Mouse (Mus musculus) forebrain, embryonic 14.5 days (tissue): ENCODE measurements around the gene Cebpe. TPM values are rescaled to one million over a fixed set of nuclear protein-coding genes. Genes with fewer than 3 reads are reported as not detected.
A peak's percentile ranks its signal among the peaks of the same experiment; 100 is the strongest.

Source experiments
- ATAC-seq: fragments of 200-750 bp; cut with Nextera tagmentation; 2 replicates; pipeline ENCODE4 v1.8.0; 2017; ENCODE audit warnings: mild to moderate bottlenecking, moderate library complexity
- DNase-seq: peaks from one replicate; pipeline ENCODE4 v3.0.0-alpha.2; 2015; ENCODE audit warnings: low spot score
- H3K27ac ChIP-seq: fragments of 300-500 bp; sonication (generic); 2 replicates; pipeline ENCODE4 v1.5.1; 2014; ENCODE audit warnings: low read depth, mild to moderate bottlenecking, control low read depth, low read length, moderate library complexity
- H3K27me3 ChIP-seq: fragments of 300-500 bp; sonication (generic); replicated peaks from 2 replicates; pipeline ENCODE4 v1.6.1; 2014; ENCODE audit warnings: low read length, control low read depth, mixed read lengths; ENCODE audit not compliant: control insufficient read depth, insufficient read depth
- H3K36me3 ChIP-seq: fragments of 300-500 bp; sonication (generic); 2 replicates; pipeline ENCODE4 v1.6.1; 2014; ENCODE audit warnings: low read length, control low read depth; ENCODE audit not compliant: control insufficient read depth, insufficient read depth
- H3K4me1 ChIP-seq: fragments of 300-500 bp; sonication (generic); 2 replicates; pipeline ENCODE4 v1.6.1; 2014; ENCODE audit warnings: antibody characterized with exemption, low read length, control low read depth; ENCODE audit not compliant: control insufficient read depth, insufficient read depth
- H3K4me2 ChIP-seq: fragments of 300-500 bp; sonication (generic); 2 replicates; pipeline ENCODE4 v1.6.1; 2014; ENCODE audit warnings: mild to moderate bottlenecking, control low read depth, low read length
- H3K4me3 ChIP-seq: fragments of 300-500 bp; sonication (generic); 2 replicates; pipeline ENCODE4 v1.5.1; 2014; ENCODE audit warnings: low read depth, low read length, control low read depth
- H3K9ac ChIP-seq: fragments of 300-500 bp; sonication (generic); 2 replicates; pipeline ENCODE4 v1.6.1; 2014; ENCODE audit warnings: mild to moderate bottlenecking, low read length, control low read depth, moderate library complexity
- H3K9me3 ChIP-seq: fragments of 300-500 bp; sonication (generic); replicated peaks from 2 replicates; pipeline ENCODE4 v1.6.1; 2016; ENCODE audit warnings: low read length, control low read depth, mixed read lengths; ENCODE audit not compliant: control insufficient read depth
- WGBS: fragments of 180-500 bp; shearing (Covaris S2); extraction: QIAGEN DNeasy Blood & Tissue Kit; methylation state at CpG from one replicate; pipeline ENCODE4 v1.1.7; 2014; 5-methylcytosine and 5-hydroxymethylcytosine counted together
- polyA plus RNA-seq: library from polyadenylated mRNA; unstranded; fragments of >200 nt; fragmentation: Nextera tagmentation; extraction: Ambion mirVana; gene quantifications from 2 replicates; pipeline ENCODE4 v1.2.1, GENCODE M21; 2014

Cebpe gene
- polyA plus RNA-seq, 1 experiment from 2014 or later, result not detected

DNA sequence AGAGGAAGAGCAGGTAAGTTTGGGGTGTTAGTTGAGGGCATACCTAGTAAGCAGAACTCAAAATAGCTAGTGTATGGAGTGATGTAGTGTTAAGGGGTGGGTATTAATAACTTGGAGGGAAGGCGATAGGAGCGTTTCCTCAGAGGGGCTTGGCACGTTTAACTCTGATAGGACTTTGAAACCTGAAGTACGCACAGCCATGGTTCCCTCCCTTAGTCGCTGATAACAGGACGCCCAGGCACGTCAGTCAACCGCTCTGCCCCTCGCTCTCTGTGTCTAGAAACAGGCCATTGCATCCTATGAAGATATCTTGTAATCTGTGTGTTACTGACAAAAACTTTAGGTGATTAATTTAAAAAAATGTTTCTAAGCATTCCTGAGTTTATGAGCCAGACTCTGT is 34.1 kb upstream of the Cebpe start:
- no peaks in the 10 kb centered on the region for H3K36me3 ChIP-seq
- no peaks in the 10 kb centered on the region for H3K4me1 ChIP-seq
- H3K27ac ChIP-seq, result no peak overlapping the region
- H3K27me3 ChIP-seq, result no peaks in the 10 kb centered on the region
- no peak overlapping the region for H3K4me3 ChIP-seq
- no peak overlapping the region for H3K4me2 ChIP-seq
- no peak overlapping the region for H3K9ac ChIP-seq
- no peaks in the 10 kb centered on the region for H3K9me3 ChIP-seq
- DNase-seq, result no peak
- WGBS, result 92% methylated on average over 9 of the region's 9 CpGs
- no peak for ATAC-seq

DNA sequence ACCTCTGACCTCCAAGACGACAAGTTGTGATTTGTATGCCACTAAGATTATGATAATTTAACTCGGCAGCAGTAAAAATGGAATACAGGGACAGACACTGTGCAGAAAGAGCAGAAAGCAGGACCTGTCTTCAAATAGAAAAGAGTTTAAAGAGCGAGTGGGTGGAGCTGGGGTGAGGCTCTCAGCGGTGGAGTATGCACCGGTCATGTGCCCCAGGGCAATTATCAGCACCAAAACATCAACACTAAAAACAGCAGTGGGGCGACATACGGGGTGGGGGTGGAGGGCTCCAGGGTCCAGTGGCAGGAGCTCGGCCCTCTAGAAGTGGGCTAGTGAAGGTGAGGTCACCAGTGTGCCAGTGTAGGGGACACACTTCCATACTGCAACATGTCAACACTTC is 32.5 kb upstream of the Cebpe start:
- Histone ChIP-seq H3K27ac (no peak overlapping the region), H3K27me3 (no peaks in the 10 kb centered on the region)

DNA sequence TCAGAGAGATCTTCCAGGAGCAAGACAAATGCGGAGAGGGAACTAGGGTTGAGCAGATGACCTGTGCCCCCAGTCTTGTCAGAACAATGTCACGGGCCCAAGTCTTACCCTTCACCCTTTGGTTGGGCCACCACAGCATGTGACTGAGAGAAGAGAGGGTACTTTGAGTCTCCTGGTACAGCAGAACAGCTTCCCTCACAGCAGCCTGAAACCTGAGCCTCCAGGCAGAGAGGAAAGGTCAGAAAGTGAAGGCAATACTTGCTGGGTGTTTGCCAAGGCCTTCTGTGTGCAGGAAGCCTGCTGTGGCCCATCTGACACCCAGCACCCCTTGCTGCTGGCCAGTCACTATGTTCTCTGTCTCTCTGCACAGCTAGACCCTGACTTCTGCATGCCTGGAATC is 30.4 kb upstream of the Cebpe start:
- WGBS, result 81% methylated on average over 2 of the region's 2 CpGs

More for the DNA sequence above, 32.5 kb upstream of the Cebpe start:
- no peaks in the 10 kb centered on the region for H3K9me3 ChIP-seq
- DNase-seq (no peak), ATAC-seq (no peak)
- WGBS, result 81% methylated on average over 8 of the region's 8 CpGs
- no peak overlapping the region for H3K4me2 ChIP-seq
- H3K4me1 ChIP-seq, result no peaks in the 10 kb centered on the region
- no peaks in the 10 kb centered on the region for H3K36me3 ChIP-seq
- H3K4me3 ChIP-seq, result no peak overlapping the region
- no peak overlapping the region for H3K9ac ChIP-seq

DNA sequence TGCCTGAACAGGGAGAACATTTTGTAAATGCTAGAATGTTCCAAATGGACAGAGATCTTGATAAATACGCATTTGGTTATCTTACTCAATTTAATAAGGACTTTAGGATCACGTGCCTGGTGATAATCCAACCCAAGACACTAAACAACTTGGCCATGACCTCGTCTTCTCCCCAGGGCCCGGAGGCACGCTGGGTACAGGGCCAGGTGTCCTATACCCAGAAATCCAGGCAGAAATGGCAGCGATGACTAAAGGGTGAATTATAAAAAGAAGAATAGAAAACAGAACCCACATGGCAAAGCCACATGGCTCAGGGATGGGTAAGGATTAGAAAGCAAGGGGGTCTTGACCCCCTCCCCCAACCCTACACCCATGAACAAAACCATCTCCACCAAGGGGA is 29.7 kb upstream of the Cebpe start:
- DNase-seq (no peak), ATAC-seq (no peak)
- no peaks in the 10 kb centered on the region for H3K27me3 ChIP-seq
- H3K4me3 ChIP-seq, result no peak overlapping the region
- H3K4me1 ChIP-seq, result no peaks in the 10 kb centered on the region
- H3K36me3 ChIP-seq, result no peaks in the 10 kb centered on the region
- H3K9ac ChIP-seq, result no peak overlapping the region
- WGBS, result 91% methylated on average over 6 of the region's 6 CpGs
- no peak overlapping the region for H3K27ac ChIP-seq
- no peaks in the 10 kb centered on the region for H3K9me3 ChIP-seq
- H3K4me2 ChIP-seq, result no peak overlapping the region

More for the DNA sequence above, 30.4 kb upstream of the Cebpe start:
- DNase-seq (no peak), ATAC-seq (no peak)
- Histone ChIP-seq H3K4me3 (no peak overlapping the region), H3K27me3 (no peaks in the 10 kb centered on the region), H3K27ac (no peak overlapping the region), H3K4me2 (no peak overlapping the region), H3K9me3 (no peaks in the 10 kb centered on the region), H3K4me1 (no peaks in the 10 kb centered on the region), H3K9ac (no peak overlapping the region), H3K36me3 (no peaks in the 10 kb centered on the region)

DNA sequence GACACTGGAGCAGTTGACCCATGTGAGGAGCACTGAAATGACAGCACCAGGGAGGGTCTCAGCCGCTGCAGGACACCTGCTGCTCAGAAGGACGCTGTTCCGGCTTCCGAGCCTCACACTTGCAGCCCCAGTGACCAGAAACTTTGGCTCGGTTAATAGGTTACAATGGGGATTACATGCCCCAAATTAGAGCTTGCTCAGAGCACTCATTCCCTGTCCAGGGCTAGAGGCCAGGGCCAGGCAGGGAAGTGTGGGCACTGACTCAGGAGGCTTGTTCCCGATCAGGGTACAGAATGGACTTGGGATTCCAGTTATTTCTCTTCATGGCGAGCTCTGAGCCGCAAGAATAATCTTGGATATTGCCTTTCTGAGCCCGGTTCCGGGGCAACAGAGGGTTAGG is 25.7 kb upstream of the Cebpe start:
- Histone ChIP-seq H3K9me3 (no peaks in the 10 kb centered on the region), H3K4me2 (no peak overlapping the region), H3K4me3 (no peak overlapping the region), H3K27ac (no peak overlapping the region), H3K27me3 (no peaks in the 10 kb centered on the region), H3K4me1 (no peaks in the 10 kb centered on the region; the same call in 1 of the 2 replicates), H3K9ac (no peak overlapping the region), H3K36me3 (no peaks in the 10 kb centered on the region)
- ATAC-seq (no peak), DNase-seq (no peak)
- 45% methylated on average over 10 of the region's 10 CpGs for WGBS

DNA sequence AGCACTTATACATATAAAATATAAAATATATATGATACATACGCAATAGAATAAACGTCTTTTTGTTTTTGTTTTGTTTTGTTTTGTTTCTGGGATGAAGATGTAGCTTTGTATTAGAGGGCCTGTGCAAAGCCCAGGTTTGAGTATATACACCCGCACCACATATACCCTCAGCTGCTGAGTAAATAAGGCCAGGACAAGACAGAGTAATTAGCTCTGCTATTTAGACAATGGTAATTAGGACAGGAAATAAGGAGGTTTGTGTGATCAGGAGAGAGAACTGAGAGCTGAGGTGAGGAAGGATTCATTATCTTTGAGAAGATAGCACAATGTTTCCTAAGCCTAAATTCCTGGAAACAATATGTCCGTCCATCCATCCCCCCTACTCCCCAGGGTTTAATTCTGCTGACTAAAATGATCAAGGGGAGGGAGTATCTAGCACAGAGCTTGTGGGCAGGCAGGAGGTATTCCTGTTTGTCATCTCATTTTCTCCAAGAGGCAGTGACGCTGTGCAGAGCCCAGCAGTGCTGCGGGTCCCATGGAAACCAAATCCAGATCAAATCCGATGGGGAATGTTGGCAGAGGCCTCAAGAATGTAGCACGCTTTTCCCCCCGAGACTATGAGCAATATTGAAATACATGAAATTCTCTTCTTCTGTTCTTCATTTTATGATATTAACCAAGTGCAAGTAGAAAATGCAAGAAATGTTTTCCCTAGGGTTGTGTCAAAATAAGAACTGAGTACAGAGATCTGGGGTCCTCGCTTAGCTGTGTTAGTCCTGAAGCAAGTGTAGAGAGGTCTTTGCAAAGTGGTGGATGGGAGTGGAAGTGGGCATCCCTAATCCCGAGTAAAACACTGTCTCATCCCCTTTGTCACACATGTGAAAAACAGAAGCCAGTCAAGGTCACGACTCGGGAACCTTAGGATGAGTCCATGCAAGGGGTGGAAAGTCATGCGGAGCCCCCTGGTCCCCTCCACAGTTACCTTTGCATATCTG is 24.9 kb upstream of the Cebpe start:
- Histone ChIP-seq H3K27ac (no peak overlapping the region), H3K27me3 (no peaks in the 10 kb centered on the region), H3K9ac (no peak overlapping the region), H3K9me3 (no peaks in the 10 kb centered on the region), H3K4me3 (no peak overlapping the region), H3K36me3 (no peaks in the 10 kb centered on the region), H3K4me2 (no peak overlapping the region), H3K4me1 (no peaks in the 10 kb centered on the region; the same call in 1 of the 2 replicates)
- DNase-seq (peak; percentile 63), ATAC-seq (peak; percentile 68; the same call in 1 of the 2 replicates)
- WGBS, result 53% methylated on average over 14 of the region's 14 CpGs

DNA sequence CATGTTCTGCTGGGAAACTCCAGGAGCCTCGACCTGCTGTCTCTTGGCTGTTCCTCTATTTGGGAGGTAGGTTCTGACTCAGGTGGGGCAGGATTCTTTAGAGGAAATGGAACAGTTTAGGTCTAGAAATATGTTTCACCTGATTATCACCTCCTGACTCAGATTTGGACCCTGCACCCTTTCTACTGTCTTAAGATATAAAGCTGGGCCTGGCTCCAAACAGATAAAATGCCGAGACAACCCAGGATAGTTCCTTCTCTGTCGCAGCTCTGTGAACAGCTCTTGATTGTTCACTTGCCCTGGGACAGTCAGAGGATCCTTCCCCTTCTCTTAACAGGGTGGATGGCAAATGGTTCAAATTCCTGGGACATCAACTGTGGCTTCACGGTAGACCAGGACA is 23.2 kb upstream of the Cebpe start:
- WGBS, result 83% methylated on average over 4 of the region's 4 CpGs
- Histone ChIP-seq H3K36me3 (no peaks in the 10 kb centered on the region), H3K9ac (no peak overlapping the region), H3K4me1 (no peaks in the 10 kb centered on the region; the same call in 1 of the 2 replicates), H3K4me3 (no peak overlapping the region), H3K9me3 (no peaks in the 10 kb centered on the region), H3K27me3 (no peaks in the 10 kb centered on the region), H3K27ac (no peak overlapping the region), H3K4me2 (no peak overlapping the region)
- DNase-seq, result no peak
- no peak for ATAC-seq

DNA sequence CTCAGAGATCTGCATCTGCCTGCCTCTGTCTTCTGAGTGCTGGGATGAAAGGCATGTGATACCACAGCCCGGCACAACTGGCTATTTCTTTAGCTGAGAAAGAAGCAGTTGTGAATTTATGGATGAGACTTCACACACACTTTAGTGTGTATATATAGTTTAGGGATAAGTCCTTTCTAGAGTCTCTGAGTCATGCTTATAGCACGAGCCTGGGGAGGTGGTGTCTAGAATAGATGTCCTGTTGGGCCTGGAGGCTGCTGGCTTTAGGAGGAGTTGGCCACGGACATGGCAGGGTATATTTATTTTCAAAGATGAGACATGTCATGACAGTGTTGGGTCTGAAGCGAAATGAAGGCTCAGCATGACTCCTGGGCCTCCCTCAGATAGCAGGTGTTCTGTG is 22.0 kb upstream of the Cebpe start:
- Histone ChIP-seq H3K9me3 (no peaks in the 10 kb centered on the region), H3K9ac (no peak overlapping the region), H3K27me3 (no peaks in the 10 kb centered on the region), H3K4me1 (peaks cover 2% of the 10 kb centered on the region; the same call in 1 of the 2 replicates), H3K36me3 (no peaks in the 10 kb centered on the region), H3K4me3 (no peak overlapping the region), H3K4me2 (no peak overlapping the region), H3K27ac (no peak overlapping the region)
- WGBS, result 81% methylated on average over 4 of the region's 4 CpGs
- ATAC-seq, result no peak
- no peak for DNase-seq

DNA sequence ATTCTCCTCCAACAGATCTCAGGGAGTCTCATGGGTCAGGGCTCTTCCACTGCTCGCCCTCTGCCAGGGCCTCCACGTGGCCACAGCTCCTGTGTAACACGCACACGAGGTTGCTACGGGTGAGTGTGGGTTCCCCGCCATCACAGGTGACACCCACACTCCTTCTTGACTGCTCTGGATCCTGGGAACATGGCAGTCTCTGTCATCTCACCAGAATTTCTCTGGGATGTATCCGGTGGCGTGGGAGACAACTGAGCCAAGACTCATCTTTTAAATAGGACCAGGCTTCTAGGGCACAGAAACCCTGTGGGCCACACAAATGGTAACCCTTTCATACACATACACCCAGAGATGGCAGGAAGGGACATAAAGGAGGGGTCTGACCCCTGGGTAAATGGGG is 20.2 kb upstream of the Cebpe start:
- DNase-seq, result no peak
- H3K27me3 ChIP-seq, result no peaks in the 10 kb centered on the region
- no peak overlapping the region for H3K4me2 ChIP-seq
- H3K4me1 ChIP-seq, result peaks cover 3% of the 10 kb centered on the region; the same call in 1 of the 2 replicates
- H3K4me3 ChIP-seq, result no peak overlapping the region
- H3K27ac ChIP-seq, result no peak overlapping the region
- no peaks in the 10 kb centered on the region for H3K9me3 ChIP-seq
- WGBS, result 93% methylated on average over 8 of the region's 8 CpGs
- H3K36me3 ChIP-seq, result no peaks in the 10 kb centered on the region
- ATAC-seq, result no peak
- H3K9ac ChIP-seq, result no peak overlapping the region
